Mouse (Mus musculus): Measurements from ENCODE around the gene BC024978.

DNA sequence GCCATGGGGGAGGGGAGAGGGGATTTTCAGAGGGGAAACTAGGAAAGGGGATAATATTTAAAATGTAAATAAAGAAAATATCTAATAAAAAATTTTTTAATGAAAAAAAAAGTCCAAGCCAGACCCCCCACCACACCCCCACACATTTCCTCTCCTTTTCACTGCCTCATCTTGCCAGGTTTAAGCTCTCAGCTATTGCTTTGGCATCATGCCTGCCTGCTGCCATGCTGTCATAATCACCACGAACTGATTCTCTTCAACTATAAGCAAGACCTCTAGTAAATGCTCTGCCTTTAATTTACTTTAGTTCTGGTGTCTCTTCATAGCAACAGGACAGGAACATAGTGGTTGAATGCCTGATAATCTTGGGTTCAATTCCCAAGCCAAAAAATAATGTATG lies 13.1 kb upstream of the BC024978 start:
- TF ChIP-seq TAL1 (conservative IDR thresholded peaks at IDR 0.05; ENCODE audit: low read depth, low read length) (no peak), CTCF (IDR thresholded peaks at IDR 0.05; ENCODE audit: low read depth, low read length) (no peak), GATA1 (IDR thresholded peaks at IDR 0.05; ENCODE audit: borderline replicate concordance, low read length) (no peak), POLR2AphosphoS5 (IDR thresholded peaks at IDR 0.05; ENCODE audit: insufficient replicate concordance, low read depth, low read length) (no peak)

All from G1E (cell line).